Mouse (Mus musculus) heart, postnatal 0 days (tissue): Measurements from ENCODE around the gene Krr1. TPM values are rescaled to one million over a fixed set of nuclear protein-coding genes. Genes with fewer than 3 reads are reported as not detected.
A peak's percentile ranks its signal among the peaks of the same experiment; 100 is the strongest.

Experiments used
- ATAC-seq: fragments of 200-750 bp; cut with Nextera tagmentation; 2 replicates; pipeline ENCODE4 v1.8.0; 2017; ENCODE audit warnings: low read depth, moderate number of reproducible peaks, moderate library complexity; ENCODE audit not compliant: insufficient read depth
- DNase-seq: peaks from one replicate; pipeline ENCODE4 v3.0.0-alpha.2; 2016; ENCODE audit warnings: low spot score
- H3K27ac ChIP-seq: fragments of 300-500 bp; sonication (generic); 2 replicates; pipeline ENCODE4 v1.5.1; 2014; ENCODE audit warnings: low read depth, mild to moderate bottlenecking
- H3K27me3 ChIP-seq: fragments of 300-500 bp; sonication (generic); 2 replicates; pipeline ENCODE4 v1.6.1; 2014; ENCODE audit warnings: low read length, mixed read lengths; ENCODE audit not compliant: control insufficient read depth, insufficient read depth
- H3K36me3 ChIP-seq: fragments of 300-500 bp; sonication (generic); replicated peaks from 2 replicates; pipeline ENCODE4 v1.6.1; 2014; ENCODE audit warnings: low read length, mixed read lengths; ENCODE audit not compliant: control insufficient read depth, insufficient read depth
- H3K4me1 ChIP-seq: fragments of 300-500 bp; sonication (generic); 2 replicates; pipeline ENCODE4 v1.6.1; 2014; ENCODE audit warnings: antibody characterized with exemption; ENCODE audit not compliant: control insufficient read depth, insufficient read depth
- H3K4me2 ChIP-seq: fragments of 300-500 bp; sonication (generic); 2 replicates; pipeline ENCODE4 v1.6.1; 2014; ENCODE audit warnings: low read depth, mild to moderate bottlenecking, low read length, moderate library complexity
- H3K4me3 ChIP-seq: fragments of 300-500 bp; sonication (generic); 2 replicates; pipeline ENCODE4 v1.5.1; 2014; ENCODE audit warnings: low read depth, low read length
- H3K9ac ChIP-seq: fragments of 300-500 bp; sonication (generic); replicated peaks from 2 replicates; pipeline ENCODE4 v1.6.1; 2014; ENCODE audit warnings: low read depth, low read length, mixed read lengths
- H3K9me3 ChIP-seq: fragments of 300-500 bp; sonication (generic); replicated peaks from 2 replicates; pipeline ENCODE4 v1.6.1; 2016; ENCODE audit warnings: low read length; ENCODE audit not compliant: control insufficient read depth
- CTCF ChIP-seq: IDR thresholded peaks from 2 replicates; pipeline ENCODE4 v1.5.1; 2016; ENCODE audit warnings: antibody characterized with exemption, control low read depth, low read depth
- EP300 ChIP-seq: IDR thresholded peaks from 2 replicates; pipeline ENCODE4 v1.6.1; 2016; ENCODE audit warnings: antibody characterized with exemption, low read depth
- WGBS: fragments of 180-500 bp; shearing (Covaris S2); extraction: QIAGEN DNeasy Blood & Tissue Kit; methylation state at CpG from one replicate; pipeline ENCODE4 v1.1.7; 2014; 5-methylcytosine and 5-hydroxymethylcytosine counted together
- polyA plus RNA-seq: library from polyadenylated mRNA; unstranded; fragments of >200 nt; fragmentation: Nextera tagmentation; extraction: Ambion mirVana; gene quantifications from 2 replicates; pipeline ENCODE4 v1.2.1, GENCODE M21; 2015
- total RNA-seq: library from RNA; depleted of rRNA; stranded (reverse); fragments of >200 nt; gene quantifications from 2 replicates; pipeline ENCODE4 v1.2.3, GENCODE M21; 2014; ENCODE audit warnings: low replicate concordance

Gene Krr1
- total and polyA plus RNA-seq, 2 experiments from 2014 or later = 15.9 to 16.0 TPM

- Histone ChIP-seq H3K9me3 (no peaks in the 10 kb centered on the region), H3K4me1 (no peaks in the 10 kb centered on the region), H3K27ac (no peak overlapping the region), H3K4me2 (no peak overlapping the region), H3K4me3 (no peak overlapping the region), H3K36me3 (no peaks in the 10 kb centered on the region), H3K27me3 (no peaks in the 10 kb centered on the region), H3K9ac (no peak overlapping the region)
- WGBS = 34% methylated on average over 4 of the region's 4 CpGs
- ATAC-seq (no peak), DNase-seq (no peak)
- TF ChIP-seq CTCF (no peak), EP300 (no peak)
Observed at GRCm38 (mm10) chr10:111958046-111958421, 14.4 kb upstream of the Krr1 start.

- no peak overlapping the region for H3K4me2 ChIP-seq
- no peak overlapping the region for H3K9ac ChIP-seq
- no peak overlapping the region for H3K27ac ChIP-seq
- no peaks in the 10 kb centered on the region for H3K4me1 ChIP-seq
- no peaks in the 10 kb centered on the region for H3K27me3 ChIP-seq
- no peak overlapping the region for H3K4me3 ChIP-seq
- no peak for ATAC-seq
- TF ChIP-seq CTCF (no peak), EP300 (no peak)
- 53% methylated on average over 2 of the region's 2 CpGs for WGBS
- no peaks in the 10 kb centered on the region for H3K36me3 ChIP-seq
- no peaks in the 10 kb centered on the region for H3K9me3 ChIP-seq
- DNase-seq = no peak
Observed at GRCm38 (mm10) chr10:111959353-111959752, 13.1 kb upstream of the Krr1 start.

DNA sequence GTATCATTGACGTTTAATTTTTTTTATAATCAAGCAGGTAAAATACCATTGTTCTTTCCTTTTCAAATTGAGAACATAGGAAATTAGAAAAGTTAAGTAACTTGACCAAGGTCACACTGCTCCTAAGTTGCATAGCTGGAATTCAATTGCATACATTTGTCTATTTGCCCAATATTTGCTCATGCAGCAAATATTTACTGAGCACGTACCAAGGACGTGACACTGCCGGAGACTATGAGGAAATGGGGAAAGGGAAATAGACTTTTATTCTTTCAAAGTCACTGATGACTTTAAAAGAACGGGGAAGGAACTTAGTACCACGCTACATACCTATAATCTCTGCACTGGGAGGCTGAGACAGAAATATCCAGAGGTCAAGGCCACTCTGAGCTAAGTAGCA, 12.0 kb upstream of the Krr1 start:
- ATAC-seq = no peak
- TF ChIP-seq EP300 (no peak), CTCF (no peak)
- H3K36me3 ChIP-seq = no peaks in the 10 kb centered on the region
- H3K9me3 ChIP-seq = no peaks in the 10 kb centered on the region
- no peaks in the 10 kb centered on the region for H3K4me1 ChIP-seq
- H3K4me3 ChIP-seq = no peak overlapping the region
- no peaks in the 10 kb centered on the region for H3K27me3 ChIP-seq
- 62% methylated on average over 6 of the region's 6 CpGs for WGBS
- H3K9ac ChIP-seq = no peak overlapping the region
- no peak overlapping the region for H3K4me2 ChIP-seq
- no peak for DNase-seq
- H3K27ac ChIP-seq = no peak overlapping the region

- H3K9me3 ChIP-seq = peaks cover 4% of the 10 kb centered on the region; the same call in 1 of the 2 replicates
- DNase-seq (no peak), ATAC-seq (no peak)
Observed at GRCm38 (mm10) chr10:111966394-111966793, 6.1 kb upstream of the Krr1 start.

GRCm38 (mm10) chr10:111971929-111972328, 535 bp upstream of the Krr1 start:
- H3K36me3 ChIP-seq = peaks cover 5% of the 10 kb centered on the region; the same call in 1 of the 2 replicates
- H3K4me1 ChIP-seq = peaks cover 8% of the 10 kb centered on the region
- ATAC-seq (no peak), DNase-seq (no peak)
- H3K27ac ChIP-seq = no peak overlapping the region
- no peak for TF ChIP-seq EP300
- no peak for TF ChIP-seq CTCF
- H3K4me2 ChIP-seq = peak overlapping the region; percentile 30; the same call in 1 of the 2 replicates
- peaks cover 4% of the 10 kb centered on the region; the same call in 1 of the 2 replicates for H3K9me3 ChIP-seq
- H3K4me3 ChIP-seq = no peak overlapping the region
- WGBS = 75% methylated on average over 3 of the region's 3 CpGs
- no peaks in the 10 kb centered on the region for H3K27me3 ChIP-seq
- H3K9ac ChIP-seq = no peak overlapping the region

More at GRCm38 (mm10) chr10:111966394-111966793, 6.1 kb upstream of the Krr1 start:
- H3K4me1 ChIP-seq = no peaks in the 10 kb centered on the region
- no peak overlapping the region for H3K27ac ChIP-seq
- H3K9ac ChIP-seq = no peak overlapping the region
- WGBS = 49% methylated on average over 4 of the region's 4 CpGs
- no peaks in the 10 kb centered on the region for H3K36me3 ChIP-seq
- no peak overlapping the region for H3K4me2 ChIP-seq
- H3K27me3 ChIP-seq = no peaks in the 10 kb centered on the region
- H3K4me3 ChIP-seq = no peak overlapping the region
- TF ChIP-seq EP300 (no peak), CTCF (peak; percentile 42; the same call in 1 of the 2 replicates)

GRCm38 (mm10) chr10:111977584-111977983, 5.1 kb downstream of the Krr1 start:
- Histone ChIP-seq H3K36me3 (peaks cover 46% of the 10 kb centered on the region), H3K9ac (no peak overlapping the region), H3K27ac (no peak overlapping the region), H3K4me2 (no peak overlapping the region), H3K9me3 (no peaks in the 10 kb centered on the region), H3K27me3 (no peaks in the 10 kb centered on the region), H3K4me3 (no peak overlapping the region), H3K4me1 (peaks cover 8% of the 10 kb centered on the region)
- TF ChIP-seq EP300 = no peak
- peak; percentile 88 for TF ChIP-seq CTCF
- WGBS = 32% methylated on average over 5 of the region's 5 CpGs
- no peak for ATAC-seq
- peak; percentile 61 for DNase-seq
